Mouse (Mus musculus): ENCODE measurements around the gene Scn3b. TPM values are rescaled to one million over a fixed set of nuclear protein-coding genes. Genes with fewer than 3 reads are reported as not detected.

Gene Scn3b
- polyA plus RNA-seq, 1 experiment from 2014 or later: 0.90 TPM

- no peak overlapping the region for H3K4me3 ChIP-seq
- H3K9me3 ChIP-seq: no peaks in the 10 kb centered on the region
- no peaks in the 10 kb centered on the region for H3K36me3 ChIP-seq
- no peak overlapping the region for H3K27ac ChIP-seq
- no peaks in the 10 kb centered on the region for H3K27me3 ChIP-seq (ENCODE audit: insufficient read depth, poor library complexity, severe bottlenecking)
- 77% methylated on average over 5 of the region's 5 CpGs for WGBS
- no peak for DNase-seq (ENCODE audit: low spot score)
- H3K4me1 ChIP-seq: peaks cover 21% of the 10 kb centered on the region
These were observed 67.7 kb downstream of the Scn3b start for GRCm38 (mm10) chr9:40336701-40337100.

- no peaks in the 10 kb centered on the region for H3K27me3 ChIP-seq (ENCODE audit: insufficient read depth, poor library complexity, severe bottlenecking)
- no peak for DNase-seq (ENCODE audit: low spot score)
- 79% methylated on average over 4 of the region's 4 CpGs for WGBS
- no peak overlapping the region for H3K27ac ChIP-seq
- H3K36me3 ChIP-seq: no peaks in the 10 kb centered on the region
- H3K4me3 ChIP-seq: no peak overlapping the region
- no peaks in the 10 kb centered on the region for H3K9me3 ChIP-seq
- peaks cover 21% of the 10 kb centered on the region for H3K4me1 ChIP-seq
These were observed 68.3 kb downstream of the Scn3b start for GRCm38 (mm10) chr9:40337131-40337820.

GRCm38 (mm10) chr9:40339578-40339977 is 70.6 kb downstream of the Scn3b start:
- Histone ChIP-seq H3K4me1 (peaks cover 16% of the 10 kb centered on the region), H3K9me3 (no peaks in the 10 kb centered on the region), H3K27me3 (ENCODE audit: insufficient read depth, poor library complexity, severe bottlenecking) (no peaks in the 10 kb centered on the region), H3K36me3 (no peaks in the 10 kb centered on the region), H3K27ac (no peak overlapping the region), H3K4me3 (no peak overlapping the region)
- no peak for DNase-seq (ENCODE audit: low spot score)
- WGBS: 48% methylated on average over 9 of the region's 9 CpGs

Other genes with a start within 250 kb of the Scn3b start
- gene Olfr981, start 247.8 kb upstream of the Scn3b start, polyA plus RNA-seq (2016; fragmentation: Nextera tagmentation; extraction: Ambion mirVana): not detected in 2 replicates
- gene Olfr982, start 195.4 kb upstream of the Scn3b start, polyA plus RNA-seq (2016; fragmentation: Nextera tagmentation; extraction: Ambion mirVana): not detected in 2 replicates
- not detected in 2 replicates for gene Olfr983, start 175.6 kb upstream of the Scn3b start, polyA plus RNA-seq (2016; fragmentation: Nextera tagmentation; extraction: Ambion mirVana)
- not detected in 2 replicates for gene Olfr984, start 155.0 kb upstream of the Scn3b start, polyA plus RNA-seq (2016; fragmentation: Nextera tagmentation; extraction: Ambion mirVana)
- gene Olfr985, start 139.0 kb upstream of the Scn3b start, polyA plus RNA-seq (2016; fragmentation: Nextera tagmentation; extraction: Ambion mirVana): not detected in 2 replicates
- not detected in 2 replicates for gene Tmem225, start 121.1 kb upstream of the Scn3b start, polyA plus RNA-seq (2016; fragmentation: Nextera tagmentation; extraction: Ambion mirVana)
- not detected in 2 replicates for gene Olfr986, start 88.3 kb upstream of the Scn3b start, polyA plus RNA-seq (2016; fragmentation: Nextera tagmentation; extraction: Ambion mirVana)
- gene Zfp202, start 76.9 kb upstream of the Scn3b start, polyA plus RNA-seq (2016; fragmentation: Nextera tagmentation; extraction: Ambion mirVana): 4.6 and 5.9 TPM in 2 replicates

Measured in heart, embryonic 10.5 days (tissue).